In the genomic region with DNA sequence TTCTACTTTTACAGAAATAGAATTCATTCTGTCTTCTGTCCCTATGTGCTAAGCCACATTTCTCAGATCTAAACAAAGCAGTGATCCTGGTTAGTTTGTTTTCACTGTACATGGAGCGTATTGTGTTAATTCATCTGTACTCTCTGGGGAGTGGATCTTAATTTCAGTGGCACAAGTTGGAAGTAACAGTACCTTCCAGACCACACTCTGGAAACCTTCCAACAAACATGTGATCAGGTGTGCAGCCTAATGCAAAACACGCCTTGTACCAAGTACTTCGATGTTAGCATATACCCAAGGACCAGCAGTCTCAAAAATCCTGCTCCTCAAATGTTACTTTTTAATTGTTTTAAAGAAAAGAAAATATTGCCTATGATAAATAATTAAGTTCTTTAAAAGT, we compare ENCODE assay signal across 28 mouse cellular contexts.
DNase-seq lines count a peak whose midpoint lies in the region; ATAC-seq lines count a peak whose summit lies in the region.
"Had no signal": no experiment of that assay in that cellular context is flagged by ENCODE, and none has a peak within 500 bp of the region (broad histone marks: within the 10 kb centered on the region; RNA-seq: fewer than 3 reads in every experiment).

No protein-coding gene starts in this region.

- H3K9ac ChIP-seq in forebrain, embryonic 12.5 days: no peak overlapping the region
- H3K9ac ChIP-seq in forebrain, embryonic 15.5 days (replicated peaks): no peak overlapping the region
- H3K9ac ChIP-seq in midbrain, embryonic 11.5 days (ENCODE audit: low read length): no peak overlapping the region
- H3K9ac ChIP-seq in midbrain, embryonic 13.5 days (replicated peaks): no peak overlapping the region
- no peak overlapping the region for H3K9ac ChIP-seq in hindbrain, embryonic 13.5 days
- H3K9ac ChIP-seq: heart, embryonic 13.5 days; kidney, embryonic 15.5 days; liver, embryonic 14.5 days had no signal

- H3K9me3 ChIP-seq in forebrain, embryonic 12.5 days: no peaks in the 10 kb centered on the region
- H3K9me3 ChIP-seq in forebrain, embryonic 15.5 days: no peaks in the 10 kb centered on the region
- H3K9me3 ChIP-seq in midbrain, embryonic 11.5 days (ENCODE audit: control insufficient read depth, low read length): no peaks in the 10 kb centered on the region
- H3K9me3 ChIP-seq in midbrain, embryonic 13.5 days: no peaks in the 10 kb centered on the region
- no peaks in the 10 kb centered on the region for H3K9me3 ChIP-seq in hindbrain, embryonic 13.5 days
- H3K9me3 ChIP-seq: heart, embryonic 13.5 days; kidney, embryonic 15.5 days had no signal

- H3K4me2 ChIP-seq in forebrain, embryonic 12.5 days: no peak overlapping the region
- H3K4me2 ChIP-seq in forebrain, embryonic 15.5 days (replicated peaks): no peak overlapping the region
- H3K4me2 ChIP-seq in midbrain, embryonic 11.5 days: no peak overlapping the region
- no peak overlapping the region for H3K4me2 ChIP-seq in midbrain, embryonic 13.5 days (replicated peaks)
- H3K4me2 ChIP-seq in hindbrain, embryonic 13.5 days: no peak overlapping the region
- H3K4me2 ChIP-seq: heart, embryonic 13.5 days; kidney, embryonic 15.5 days had no signal

- 0 out of 2 replicates have a peak, but pooled peaks cover 5% of the 10 kb centered on the region for H3K27me3 ChIP-seq in forebrain, embryonic 12.5 days
- no peaks in the 10 kb centered on the region for H3K27me3 ChIP-seq in forebrain, embryonic 15.5 days
- H3K27me3 ChIP-seq in midbrain, embryonic 11.5 days (ENCODE audit: control insufficient read depth, insufficient read depth, low read length): no peaks in the 10 kb centered on the region
- no peaks in the 10 kb centered on the region for H3K27me3 ChIP-seq in midbrain, embryonic 13.5 days
- no peaks in the 10 kb centered on the region for H3K27me3 ChIP-seq in hindbrain, embryonic 13.5 days
- H3K27me3 ChIP-seq: CH12.LX; heart, embryonic 13.5 days; kidney, embryonic 15.5 days had no signal

- H3K4me1 ChIP-seq in forebrain, embryonic 12.5 days: peaks cover 16% of the 10 kb centered on the region
- H3K4me1 ChIP-seq in forebrain, embryonic 15.5 days: peaks cover 12% of the 10 kb centered on the region
- peaks cover 16% of the 10 kb centered on the region for H3K4me1 ChIP-seq in midbrain, embryonic 11.5 days (ENCODE audit: control insufficient read depth, insufficient read depth, low read length)
- peaks cover 23% of the 10 kb centered on the region for H3K4me1 ChIP-seq in midbrain, embryonic 13.5 days (replicated peaks)
- peaks cover 9% of the 10 kb centered on the region for H3K4me1 ChIP-seq in hindbrain, embryonic 13.5 days (replicated peaks)
- H3K4me1 ChIP-seq: kidney, embryonic 15.5 days had no signal

- ATAC-seq in forebrain, embryonic 12.5 days (ENCODE audit: low FRiP score): no peak
- no peak for ATAC-seq in forebrain, embryonic 15.5 days (replicated peaks)
- ATAC-seq in midbrain, embryonic 11.5 days (ENCODE audit: low FRiP score): no peak
- ATAC-seq in midbrain, embryonic 13.5 days: no peak
- ATAC-seq in hindbrain, embryonic 13.5 days (ENCODE audit: low FRiP score): peak; percentile 57; the same call in 1 of the 2 replicates
- ATAC-seq: activated CD4-positive, CD25-positive, alpha-beta regulatory T cell, adult 4 months had no signal

- peak overlapping the region; percentile 31; the same call in 1 of the 2 replicates for H3K27ac ChIP-seq in forebrain, embryonic 12.5 days
- H3K27ac ChIP-seq in forebrain, embryonic 15.5 days (replicated peaks): no peak overlapping the region
- H3K27ac ChIP-seq in midbrain, embryonic 11.5 days (ENCODE audit: low read depth, low read length): peak overlapping the region; percentile 10; the same call in 1 of the 2 replicates
- no peak overlapping the region; the same call in 1 of the 2 replicates for H3K27ac ChIP-seq in midbrain, embryonic 13.5 days
- H3K27ac ChIP-seq in hindbrain, embryonic 13.5 days: peak overlapping the region; percentile 48; the same call in 1 of the 2 replicates
- H3K27ac ChIP-seq: heart, adult 2 months; heart, embryonic 13.5 days; kidney, embryonic 15.5 days; liver, embryonic 14.5 days; macrophage; stomach, postnatal 0 days had no signal

- H3K4me3 ChIP-seq in forebrain, embryonic 12.5 days (replicated peaks): no peak overlapping the region
- no peak overlapping the region for H3K4me3 ChIP-seq in forebrain, embryonic 15.5 days
- no peak overlapping the region for H3K4me3 ChIP-seq in midbrain, embryonic 11.5 days (ENCODE audit: low read depth, low read length)
- no peak overlapping the region for H3K4me3 ChIP-seq in midbrain, embryonic 13.5 days (replicated peaks)
- no peak overlapping the region for H3K4me3 ChIP-seq in hindbrain, embryonic 13.5 days
- H3K4me3 ChIP-seq: heart, adult 2 months; heart, embryonic 13.5 days; kidney, embryonic 15.5 days had no signal

- no peak for DNase-seq in midbrain, embryonic 11.5 days (ENCODE audit: low spot score, missing footprints)
- no peak for DNase-seq in heart, adult 9 months (ENCODE audit: low spot score in 2 of 2)
- DNase-seq in adrenal gland, adult (ENCODE audit: inconsistent age in 2 of 2, low spot score in 1 of 2): no peak
- DNase-seq: adrenal gland, adult 8-10 months; B cell, adult 2 months; cerebellum, adult 8-10 months; heart, adult 2 months; heart, postnatal 10 days; kidney, adult 18-20 months; kidney, postnatal 25 days; liver; lung, adult 2 months; lung, postnatal 10 days; right cerebral cortex, adult 18-20 months; right cerebral cortex, postnatal 4 days; thymus, adult 18-20 months; thymus, postnatal 25 days had no signal

- no peaks in the 10 kb centered on the region for H3K36me3 ChIP-seq in forebrain, embryonic 12.5 days (replicated peaks)
- H3K36me3 ChIP-seq in forebrain, embryonic 15.5 days: no peaks in the 10 kb centered on the region
- H3K36me3 ChIP-seq in midbrain, embryonic 11.5 days (ENCODE audit: control insufficient read depth, insufficient read depth, low read length): no peaks in the 10 kb centered on the region
- H3K36me3 ChIP-seq in midbrain, embryonic 13.5 days: no peaks in the 10 kb centered on the region
- H3K36me3 ChIP-seq in hindbrain, embryonic 13.5 days: no peaks in the 10 kb centered on the region
- H3K36me3 ChIP-seq: heart, embryonic 13.5 days; kidney, embryonic 15.5 days had no signal

- WGBS in forebrain, embryonic 12.5 days: 56% methylated on average over 3 of the region's 3 CpGs
- WGBS in forebrain, embryonic 15.5 days: 34% methylated on average over 3 of the region's 3 CpGs
- WGBS in midbrain, embryonic 11.5 days: 64% methylated on average over 3 of the region's 3 CpGs
- WGBS in midbrain, embryonic 13.5 days: 49% methylated on average over 3 of the region's 3 CpGs
- 37% methylated on average over 3 of the region's 3 CpGs for WGBS in hindbrain, embryonic 13.5 days

Comparison
In these comparisons a context has a peak if more than half of its experiments do, and no peak if none do; other contexts are left out.
1. H3K27ac ChIP-seq: peak in forebrain, embryonic 12.5 days (single experiment), midbrain, embryonic 11.5 days (single experiment) and hindbrain, embryonic 13.5 days (single experiment); none in forebrain, embryonic 15.5 days (single experiment) and midbrain, embryonic 13.5 days (single experiment).